Mouse (Mus musculus) telencephalon, adult 2 months (tissue): ENCODE data around the gene Grip2.

Experiments used
- DNase-seq: peaks from one replicate; pipeline ENCODE4 v3.0.0-alpha.2; 2011; ENCODE audit warnings: low read depth, low spot score

Gene Grip2

DNA sequence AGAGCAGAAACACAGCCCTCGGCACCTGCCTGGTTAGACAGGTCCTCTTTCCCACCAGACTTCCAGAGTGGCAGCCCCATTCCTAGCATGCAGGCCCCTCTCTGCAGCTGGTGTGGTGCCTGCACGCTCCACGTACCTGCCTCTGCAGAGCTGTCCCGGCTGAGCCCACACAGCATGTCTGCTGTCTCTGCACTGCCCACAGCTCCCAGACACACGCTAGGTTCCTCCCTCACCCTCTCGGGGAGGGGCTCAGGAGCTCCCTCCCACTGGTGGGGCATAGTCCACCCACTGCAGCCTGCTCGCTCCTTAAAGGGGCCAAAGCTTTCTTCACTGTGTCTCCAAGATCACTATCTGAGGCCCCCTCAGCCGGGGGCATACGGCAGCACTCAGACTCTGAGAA lies 31.0 kb downstream of the Grip2 start:
- peak; percentile 38 for DNase-seq

DNA sequence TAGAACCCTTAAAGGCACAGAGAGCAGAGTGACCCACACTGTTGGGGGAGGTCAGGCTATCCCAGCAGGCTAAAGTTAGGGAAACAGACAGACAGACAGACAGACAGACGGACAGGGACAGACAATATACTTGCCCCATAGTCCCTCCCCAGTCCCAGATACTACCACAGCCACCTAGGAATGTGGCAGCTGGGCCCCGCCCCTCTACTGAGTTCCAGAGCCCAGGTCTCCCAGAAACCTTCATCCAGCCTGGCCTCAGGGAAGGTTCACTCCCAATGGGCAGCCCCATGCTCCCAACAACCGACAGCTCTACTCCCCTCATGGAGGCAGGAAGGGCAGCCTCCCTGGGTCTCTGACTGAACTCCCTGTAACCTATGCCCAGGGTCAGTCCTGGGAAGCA lies 31.4 kb downstream of the Grip2 start:
- DNase-seq = no peak

DNA sequence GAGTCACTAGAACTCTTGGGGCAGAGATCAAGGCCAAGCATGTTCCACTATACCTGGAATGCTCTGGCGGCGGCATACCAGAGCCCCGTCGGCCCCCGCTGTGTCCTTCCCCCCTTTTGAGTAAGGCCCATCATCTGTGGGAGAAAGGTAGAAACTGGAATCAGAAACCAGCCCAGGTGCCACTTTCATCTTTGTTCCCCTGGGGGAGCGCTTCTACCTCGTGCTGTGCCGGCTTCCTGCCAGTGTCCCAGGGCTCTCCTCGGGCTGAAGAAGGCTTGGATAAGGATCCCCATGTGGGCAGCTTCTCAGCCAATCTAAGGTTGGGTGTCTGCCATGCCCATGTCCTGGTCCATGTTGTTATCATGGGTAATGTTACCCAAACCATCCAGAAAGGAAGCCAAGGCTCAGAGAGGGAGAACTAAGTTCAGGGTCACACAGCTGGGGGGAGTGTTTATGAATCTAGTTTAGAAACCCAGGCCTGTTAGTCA lies 38.7 kb downstream of the Grip2 start:
- DNase-seq = no peak

DNA sequence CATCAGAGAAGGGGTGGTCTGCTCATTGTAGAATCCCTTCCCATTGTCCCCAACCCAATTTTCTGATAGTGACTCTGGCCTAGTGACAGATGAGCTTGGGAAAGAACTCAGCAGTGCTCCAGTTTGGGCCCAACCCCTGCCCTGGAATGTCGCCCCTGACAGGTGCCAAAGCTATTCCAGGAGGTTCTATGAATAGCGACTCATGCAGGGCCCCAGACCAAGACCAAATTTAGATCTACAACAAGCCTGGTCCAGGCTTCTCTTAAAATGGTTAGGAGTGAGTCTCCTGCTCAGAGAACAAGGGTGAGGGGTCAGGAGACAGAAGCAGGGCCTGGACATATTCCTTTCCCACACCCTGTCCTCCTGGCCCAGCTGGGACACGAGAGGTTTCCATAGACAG lies 42.0 kb downstream of the Grip2 start:
- no peak for DNase-seq

DNA sequence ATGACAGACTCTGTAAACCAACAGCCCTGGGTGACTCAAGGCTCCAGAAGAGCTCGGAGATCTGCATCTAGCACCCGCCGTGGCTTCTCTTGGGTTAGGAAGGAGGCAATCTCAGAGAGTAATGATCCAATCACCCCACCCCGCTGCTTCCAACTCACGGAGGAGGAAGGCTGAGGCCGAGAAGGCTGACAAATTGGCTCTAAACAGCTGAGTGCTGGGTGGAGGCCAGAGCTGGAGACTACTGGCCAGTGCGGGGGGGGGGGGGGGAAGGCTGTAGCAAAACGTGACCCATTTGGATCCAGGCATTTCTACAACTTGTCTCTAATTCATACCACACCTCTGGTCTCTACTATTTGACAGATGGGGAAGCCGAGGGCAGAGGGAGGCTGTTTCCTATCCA lies 47.8 kb downstream of the Grip2 start:
- DNase-seq = no peak

DNA sequence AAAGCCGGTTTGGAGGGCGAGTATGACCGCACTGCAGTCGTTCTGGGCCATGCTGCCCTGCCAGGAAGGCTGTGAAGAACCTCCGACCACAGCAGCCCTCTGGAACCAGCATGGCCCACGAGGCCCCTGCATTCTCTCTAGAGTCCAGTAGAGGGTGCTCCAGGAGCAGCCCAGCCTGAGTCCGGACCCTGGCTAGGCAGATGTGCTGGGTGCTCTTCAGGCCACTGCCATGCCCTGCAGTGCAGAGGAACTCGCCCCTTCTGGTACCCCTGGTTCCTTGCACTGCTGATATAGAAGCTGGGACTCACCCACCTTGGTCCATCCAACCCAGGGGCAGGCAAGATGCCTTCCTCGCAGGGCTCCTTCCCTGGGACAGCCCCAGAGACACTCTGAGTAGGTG lies 50.5 kb downstream of the Grip2 start:
- no peak for DNase-seq

DNA sequence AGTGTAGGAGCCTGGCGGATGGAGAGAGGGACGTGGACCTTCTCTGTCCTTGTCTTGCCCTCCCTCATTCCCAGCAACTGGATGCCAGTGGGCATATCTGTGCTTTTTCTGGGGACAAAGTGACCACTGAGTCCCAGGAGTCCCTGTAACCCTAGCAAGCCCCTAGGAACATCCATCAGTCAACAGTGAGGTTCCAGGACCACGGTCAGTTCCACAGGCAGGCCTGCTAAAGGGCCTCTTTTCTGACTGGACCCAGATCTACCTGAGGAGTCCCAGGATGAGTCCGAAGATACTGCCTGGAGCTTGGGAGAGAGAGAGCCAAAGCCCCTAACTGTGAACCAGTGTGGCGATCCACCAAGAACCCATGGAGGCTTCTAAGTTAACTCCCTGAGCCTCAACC lies 53.1 kb downstream of the Grip2 start:
- no peak for DNase-seq

DNA sequence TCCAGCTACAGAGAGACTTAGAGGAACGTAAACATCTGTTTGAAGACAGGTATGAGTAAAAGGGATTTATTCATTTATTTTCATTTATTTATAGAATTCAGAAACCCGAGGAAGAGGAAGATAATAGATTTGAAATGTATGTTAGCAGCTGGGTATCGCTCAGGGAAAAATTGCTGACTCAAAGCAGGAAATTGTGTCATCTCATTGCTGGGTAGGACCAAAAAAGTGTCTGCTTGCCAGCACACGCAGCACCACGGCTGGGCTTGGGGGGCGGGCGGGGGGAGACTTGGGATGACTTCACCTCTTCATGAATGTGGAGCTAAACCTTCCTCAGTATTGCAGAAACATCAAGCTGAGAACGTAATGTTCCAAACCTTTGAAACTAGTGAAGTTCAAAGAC lies 59.5 kb downstream of the Grip2 start:
- no peak for DNase-seq

DNA sequence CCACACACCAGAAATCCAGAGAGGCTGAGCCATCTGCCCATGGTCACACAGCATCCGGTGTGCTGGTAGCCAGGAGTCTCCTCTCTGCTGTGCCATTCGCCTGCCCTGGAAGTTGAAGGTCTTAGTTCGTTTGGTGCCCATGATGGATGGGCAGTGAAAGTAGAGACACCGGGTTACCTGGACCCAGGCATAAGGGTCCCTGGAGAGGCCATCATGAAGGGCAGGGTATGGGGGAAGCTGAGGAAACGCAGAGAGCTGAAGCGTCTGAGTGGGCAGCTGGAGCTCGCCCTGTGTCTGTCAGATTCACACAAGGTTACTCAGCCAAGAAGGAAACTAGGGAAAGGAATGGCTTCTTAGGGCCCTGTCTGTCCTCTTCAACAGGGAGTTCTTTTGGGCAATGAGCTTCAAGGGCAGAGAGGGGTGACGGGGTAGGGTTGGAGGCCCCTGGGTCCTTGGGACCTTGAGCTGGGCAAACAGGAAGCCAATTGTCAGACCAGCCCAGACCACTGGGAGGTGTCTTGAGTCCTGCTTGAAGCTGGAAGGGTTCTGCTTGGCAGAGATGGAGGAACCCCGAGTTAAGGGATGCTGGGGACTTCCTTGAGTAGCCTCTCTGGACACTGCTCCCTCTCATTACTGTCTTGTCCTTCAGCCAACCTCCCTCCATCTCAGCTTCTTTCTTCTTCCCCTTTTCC lies 64.9 kb downstream of the Grip2 start:
- no peak for DNase-seq

DNA sequence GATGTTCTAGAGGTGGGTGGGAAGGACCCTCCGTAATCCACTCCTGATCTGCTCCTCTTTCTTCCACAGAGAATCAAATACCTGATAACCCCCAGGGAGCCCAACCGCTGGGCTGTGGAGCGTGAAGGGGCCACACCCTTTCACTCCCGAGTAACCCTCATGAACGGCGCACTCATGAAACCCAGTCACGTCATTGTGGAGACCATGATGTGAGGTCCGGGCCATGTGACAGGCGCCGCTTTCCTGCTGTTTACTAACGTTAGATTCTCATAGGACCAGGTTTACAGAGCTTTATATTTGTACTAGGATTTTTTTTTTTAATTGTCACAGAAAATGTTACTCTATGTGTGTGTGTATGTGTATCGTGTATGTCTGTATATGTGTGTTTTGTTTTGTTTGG lies 72.2 kb downstream of the Grip2 start:
- DNase-seq = no peak

DNA sequence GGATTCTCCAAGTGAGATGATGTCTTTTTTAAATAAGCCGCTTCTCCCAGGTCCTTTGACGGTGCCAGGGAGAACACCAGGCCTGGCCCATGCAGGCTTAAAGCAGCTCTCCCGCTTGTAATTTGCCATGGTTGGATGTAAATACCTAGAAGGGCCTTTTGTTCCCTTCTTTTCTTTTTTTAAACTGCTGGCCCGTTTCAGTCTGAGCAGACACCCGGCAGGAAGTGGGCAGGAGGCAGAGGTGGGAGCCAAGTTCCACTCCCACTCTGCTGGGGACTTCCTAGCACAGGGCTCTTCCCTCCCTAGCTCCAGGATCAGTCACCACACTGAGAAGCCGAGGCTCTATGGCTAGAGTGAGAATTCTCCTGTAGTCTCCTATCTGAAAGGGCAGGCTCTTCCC lies 73.0 kb downstream of the Grip2 start:
- DNase-seq = peak; percentile 76

DNA sequence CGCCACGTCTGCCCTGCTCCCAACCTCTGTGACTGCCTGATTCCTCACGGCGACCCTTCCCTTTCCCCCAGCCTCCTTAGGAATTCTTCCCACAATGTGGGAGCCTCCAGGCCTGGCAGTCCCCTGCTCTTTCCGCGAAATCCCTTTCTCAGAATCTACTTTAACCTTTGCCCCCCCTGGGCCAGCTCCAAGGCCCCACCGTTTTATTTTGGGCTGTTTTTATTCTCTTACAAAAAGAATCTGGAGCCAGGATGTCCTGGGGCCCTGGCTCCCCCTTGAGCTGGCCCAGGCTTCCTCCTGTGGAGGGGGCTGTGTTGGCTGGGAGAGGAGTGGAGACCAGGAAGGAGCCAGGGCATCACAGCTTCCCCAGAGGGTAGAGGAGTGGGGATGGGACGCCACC lies 74.2 kb downstream of the Grip2 start:
- no peak for DNase-seq

DNA sequence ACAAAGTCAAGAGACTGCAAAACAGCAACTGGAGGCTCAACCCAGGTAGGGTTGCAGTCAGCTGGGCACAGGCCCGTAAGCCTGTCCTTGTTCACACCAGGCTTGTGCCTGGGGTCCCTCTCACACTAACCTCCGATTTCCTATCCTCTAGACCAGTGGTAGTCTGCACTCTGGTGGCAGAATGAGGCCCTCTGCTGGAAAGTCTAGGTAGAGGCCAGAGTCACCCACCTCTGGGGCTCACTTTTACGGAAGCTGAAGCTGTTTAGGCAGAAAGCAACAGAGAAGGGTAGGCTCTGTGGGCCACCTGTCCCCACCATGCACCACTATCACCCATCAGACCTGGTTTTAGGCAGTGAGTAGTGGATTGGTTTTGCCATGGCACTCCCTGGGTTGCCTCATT lies 76.1 kb downstream of the Grip2 start:
- DNase-seq = no peak

DNA sequence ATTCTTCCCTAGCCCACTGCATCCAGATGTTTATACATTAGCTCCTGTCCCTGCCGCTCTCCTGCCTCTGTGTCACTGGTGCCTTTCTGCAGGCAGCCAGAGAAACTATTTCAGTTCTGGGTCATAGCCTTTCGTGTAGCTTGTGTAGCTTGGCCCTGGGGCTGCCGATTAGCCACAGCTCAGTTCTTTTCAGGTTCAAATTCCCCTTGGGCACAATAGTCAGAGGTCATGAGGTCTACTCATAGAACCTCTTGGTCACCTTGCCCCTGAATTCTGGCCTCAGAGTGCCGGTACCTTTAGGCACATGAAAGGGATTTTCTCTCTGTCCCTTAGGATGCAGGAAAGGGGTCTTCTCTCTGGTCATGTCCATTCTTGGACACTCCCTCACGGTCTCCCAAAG lies 80.3 kb downstream of the Grip2 start:
- DNase-seq = no peak

DNA sequence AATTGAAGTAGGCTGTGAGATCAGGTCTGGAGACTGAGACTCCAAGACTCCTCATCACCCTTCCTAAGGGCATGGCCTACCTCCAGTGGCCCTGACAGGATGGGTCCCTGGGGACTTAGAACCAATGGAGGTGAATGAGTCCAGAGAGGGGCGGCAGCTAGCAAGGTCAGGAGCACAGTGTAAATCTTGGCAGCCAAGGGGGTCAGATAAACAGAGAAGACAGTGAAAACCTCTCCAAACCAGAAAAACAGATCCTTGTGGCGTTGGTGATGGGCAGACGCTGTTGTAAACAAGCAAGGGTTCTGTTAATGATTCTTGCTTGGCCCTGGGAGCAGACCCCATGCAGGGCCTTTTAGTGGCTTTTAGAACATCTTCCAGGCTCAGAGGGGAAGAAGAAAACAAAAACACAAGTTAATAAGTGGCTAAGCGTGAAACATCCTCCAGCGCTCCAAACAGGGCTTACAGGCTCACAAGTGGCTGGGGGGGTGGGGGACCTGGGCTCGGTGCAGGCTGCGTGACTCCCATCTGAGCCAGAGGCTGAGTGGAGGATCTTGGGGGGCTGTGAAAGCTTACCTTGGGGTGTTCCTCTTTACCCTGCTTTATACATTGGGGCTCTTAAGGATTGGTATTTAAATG lies 81.0 kb downstream of the Grip2 start:
- DNase-seq = no peak

DNA sequence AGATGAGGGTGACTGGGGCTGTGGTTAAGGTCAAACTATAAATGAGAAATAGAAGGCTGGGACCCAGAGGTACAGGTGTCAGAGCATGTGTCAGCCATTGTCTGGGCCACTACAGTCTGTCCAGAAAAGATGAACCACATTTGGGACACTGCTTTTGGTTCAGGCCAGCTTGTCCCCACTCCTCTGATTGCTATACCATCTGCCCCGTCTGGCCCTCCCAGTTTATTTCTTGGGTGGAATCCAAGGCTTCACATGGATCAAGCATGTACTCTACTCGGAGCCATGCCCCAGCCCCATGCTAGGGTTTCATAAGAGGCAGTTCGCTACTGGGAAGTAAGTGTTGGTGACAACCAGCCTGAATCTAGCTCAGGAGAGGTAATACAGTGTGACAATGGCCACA lies 81.8 kb downstream of the Grip2 start:
- DNase-seq = no peak

DNA sequence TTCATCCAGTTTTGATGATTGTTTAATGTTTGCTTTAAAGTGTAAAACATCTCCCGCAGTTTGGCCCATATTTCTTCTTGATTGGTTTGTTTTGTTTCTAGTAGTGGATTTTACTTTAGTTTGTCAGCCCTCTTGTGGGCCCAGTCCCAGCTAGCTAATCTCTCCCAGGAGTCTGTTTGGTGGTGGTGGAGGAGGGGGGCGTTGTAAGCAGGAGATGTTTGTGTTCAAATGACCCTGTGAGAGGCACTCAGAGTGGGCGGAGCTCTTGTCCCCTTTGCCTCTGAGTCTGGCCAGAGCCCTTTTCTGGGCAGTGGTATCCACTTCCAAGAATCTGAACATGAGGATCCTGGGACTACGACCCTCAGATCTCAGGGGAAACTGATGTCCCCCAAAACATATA lies 83.2 kb downstream of the Grip2 start:
- no peak for DNase-seq

DNA sequence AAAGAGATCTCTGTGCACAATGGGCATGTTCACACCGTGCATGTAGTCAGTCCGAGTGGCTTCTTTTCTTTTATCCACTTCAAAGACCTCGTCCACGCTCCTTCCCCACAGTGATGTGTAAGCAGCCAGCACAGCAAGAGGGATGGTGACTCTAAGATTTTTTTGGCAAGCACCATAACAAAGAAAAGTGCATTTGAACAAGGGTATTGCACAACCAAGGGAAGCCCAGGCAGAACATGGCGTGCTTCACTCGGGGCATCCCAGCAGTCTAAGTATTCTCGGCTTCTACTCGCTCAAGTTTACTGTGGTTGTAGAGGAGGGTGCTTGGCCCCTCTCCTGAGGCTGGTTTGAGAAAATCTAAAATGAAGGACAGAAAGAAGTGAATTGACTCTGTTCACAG lies 84.1 kb downstream of the Grip2 start:
- no peak for DNase-seq

DNA sequence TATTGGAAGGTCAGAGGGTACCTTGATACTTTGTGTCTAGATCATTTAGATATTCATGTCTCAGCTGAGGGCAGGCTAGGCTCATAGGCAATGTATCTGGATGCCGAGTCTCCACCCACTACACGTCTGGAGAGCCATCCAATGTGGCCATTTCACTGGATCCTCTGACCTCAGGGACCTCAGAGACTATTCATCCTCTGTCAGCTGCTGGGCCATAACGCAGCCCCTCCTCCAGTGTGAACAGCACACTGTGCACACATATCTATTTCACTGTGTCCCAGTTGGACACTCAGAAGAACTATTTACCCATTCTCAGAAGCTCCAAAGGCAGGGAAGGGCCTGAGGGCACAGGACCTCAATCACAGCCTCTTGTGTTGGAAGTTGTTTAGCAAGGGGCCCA lies 84.6 kb downstream of the Grip2 start:
- DNase-seq = no peak

DNA sequence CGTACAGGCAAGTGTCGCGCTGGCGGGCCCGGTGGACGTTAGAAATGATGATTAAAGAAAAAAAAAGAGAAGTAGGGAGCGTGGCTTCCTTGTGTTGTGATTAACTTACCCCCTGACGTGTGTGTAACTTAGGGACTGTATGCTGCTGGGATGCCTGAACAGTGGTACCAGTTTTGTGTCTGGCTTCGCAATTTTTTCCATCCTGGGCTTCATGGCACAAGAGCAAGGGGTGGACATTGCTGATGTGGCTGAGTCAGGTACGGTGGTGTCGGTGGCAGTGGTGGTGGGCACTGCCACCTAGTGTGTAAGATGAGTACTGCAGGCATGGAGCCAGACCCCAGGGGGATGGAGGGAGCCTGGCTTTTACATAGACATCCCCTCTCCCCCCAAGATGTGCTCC lies 86.0 kb downstream of the Grip2 start:
- no peak for DNase-seq

DNA sequence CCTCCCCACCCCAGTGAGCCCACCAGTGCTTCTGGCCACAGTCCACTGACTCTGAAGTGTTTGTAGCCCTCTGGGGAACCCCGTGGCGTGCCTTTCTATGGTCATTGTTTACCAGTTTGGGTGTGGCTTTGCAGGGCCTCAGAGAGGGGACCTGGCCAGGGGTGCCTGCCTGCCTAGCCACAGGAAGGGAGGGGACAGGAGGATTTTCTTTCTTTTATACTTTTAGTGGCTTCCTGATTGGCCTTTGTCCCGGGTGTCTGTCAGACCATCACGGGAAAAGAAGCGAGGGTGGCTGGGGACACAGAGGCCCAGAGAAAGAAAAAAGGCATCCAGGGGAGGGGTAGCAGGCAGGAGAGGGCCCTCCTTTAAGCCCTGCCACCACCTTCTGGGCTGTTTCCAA lies 89.0 kb downstream of the Grip2 start:
- DNase-seq = no peak

DNA sequence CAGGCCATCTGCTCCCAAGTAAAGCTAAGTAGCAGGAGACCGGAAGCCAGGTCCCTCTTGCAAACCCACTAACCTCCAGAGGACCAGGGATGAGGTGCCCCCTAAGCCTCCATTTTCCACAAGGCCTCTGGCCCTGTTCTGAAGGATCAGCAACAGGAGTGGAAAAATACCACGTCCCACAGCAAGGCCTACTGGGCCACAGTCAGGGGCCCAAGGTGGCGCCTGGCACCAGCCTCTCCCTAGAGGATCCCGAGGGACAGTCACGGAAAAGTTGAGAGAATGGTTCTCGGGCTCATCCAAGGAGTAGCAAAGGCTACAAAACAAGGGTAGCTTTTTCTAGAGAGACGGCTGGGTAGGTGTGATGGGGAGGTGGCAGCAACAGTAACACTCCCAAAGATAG lies 89.6 kb downstream of the Grip2 start:
- no peak for DNase-seq

DNA sequence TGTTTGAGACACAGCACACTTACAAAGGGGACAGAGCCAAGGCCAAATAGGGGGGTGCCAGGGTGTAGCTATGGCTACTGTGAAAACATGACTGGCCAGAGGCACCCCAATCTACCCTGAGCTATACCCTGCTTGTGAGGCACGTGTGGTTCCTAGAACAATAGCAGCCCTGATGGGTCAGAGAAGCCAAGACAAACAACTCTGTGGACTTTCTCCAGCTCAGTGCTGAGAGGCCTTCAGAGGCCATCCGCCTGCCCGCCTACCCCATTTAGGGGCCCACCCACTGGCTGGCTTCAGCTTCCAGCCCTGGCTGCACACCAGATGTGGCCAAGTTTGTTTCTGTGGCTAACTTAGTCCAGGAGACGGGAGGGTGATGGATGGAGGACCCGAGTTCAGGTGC lies 90.6 kb downstream of the Grip2 start:
- DNase-seq = no peak

DNA sequence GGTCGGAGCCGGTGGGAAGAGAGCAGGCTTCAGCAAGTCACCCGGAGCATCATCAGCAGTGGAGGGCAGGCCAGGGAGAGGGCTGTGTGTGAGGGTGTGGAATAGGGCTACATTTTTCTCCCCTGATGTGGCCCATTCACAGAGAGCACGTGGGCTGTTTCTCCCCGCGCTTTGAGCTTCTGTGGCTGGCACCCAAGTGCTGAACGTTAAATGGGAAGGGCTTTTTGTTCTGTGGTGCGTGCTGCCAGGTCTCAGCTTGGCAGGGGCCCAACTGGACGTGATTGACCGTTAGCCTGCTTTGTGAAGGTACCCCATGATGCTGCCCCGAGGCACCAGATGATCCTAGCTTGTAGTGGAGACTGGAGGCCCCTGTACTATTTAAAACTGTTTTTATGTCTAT lies 94.9 kb downstream of the Grip2 start:
- DNase-seq = no peak
